Comparison of ENCODE assay signal across 11 mouse cellular contexts in the genomic region with DNA sequence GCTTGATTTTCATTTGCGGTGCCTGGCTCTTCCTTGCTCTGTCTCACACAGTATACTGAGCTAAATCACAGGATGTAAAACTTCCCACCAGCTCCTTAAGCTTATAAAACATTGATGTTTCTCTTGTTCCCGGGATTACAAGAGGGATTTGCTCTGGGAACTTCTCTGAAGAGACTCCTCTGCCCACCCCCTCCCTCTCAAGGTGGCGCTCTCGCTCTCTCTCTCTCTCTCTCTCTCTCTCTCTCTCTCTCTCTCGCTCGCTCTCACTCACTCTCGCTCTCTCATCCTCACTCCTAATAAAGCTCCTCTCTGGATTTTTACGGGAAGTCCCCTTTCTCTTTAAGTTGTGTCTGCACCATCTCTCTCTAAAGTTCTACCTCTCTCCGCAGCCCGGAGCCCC. TPM values are rescaled to one million over a fixed set of nuclear protein-coding genes. Genes with fewer than 3 reads are reported as not detected.
DNase-seq lines count a peak whose midpoint lies in the region; ATAC-seq and TF ChIP-seq lines count a peak whose summit lies in the region.
"Had no signal": no experiment of that assay in that cellular context is flagged by ENCODE, and none has a peak within 500 bp of the region (broad histone marks: within the 10 kb centered on the region; RNA-seq: fewer than 3 reads in every experiment).

No protein-coding gene starts in this region.

- 0 out of 2 replicates have a peak, but pooled peaks have one; percentile 10 for TF ChIP-seq CTCF in cortical plate, adult 2 months (IDR thresholded peaks at IDR 0.05; ENCODE audit: extremely low read depth, insufficient read depth, low read length)

- DNase-seq in hindbrain, embryonic 14.5 days (ENCODE audit: low spot score) = no peak
- peak; percentile 42 for DNase-seq in Muller cell, postnatal 12 days (ENCODE audit: inconsistent ontology term)
- no peak for DNase-seq in limb, embryonic 10.5 days (ENCODE audit: low spot score)
- no peak for DNase-seq in right cerebral cortex, postnatal 14 days
- DNase-seq in left cerebral cortex, adult 18-20 months (ENCODE audit: low spot score in 2 of 2) = no peak

- no peak for TF ChIP-seq POLR2A in cortical plate, adult 2 months (IDR thresholded peaks at IDR 0.05; ENCODE audit: extremely low read depth, insufficient read depth, low read length)

- no peak for ATAC-seq in hindbrain, embryonic 14.5 days (ENCODE audit: low FRiP score)
- no peak for ATAC-seq in hindbrain, embryonic 12.5 days (ENCODE audit: low FRiP score)
- no peak for ATAC-seq in erythroblast, adult 5-6 weeks (replicated peaks; ENCODE audit: low FRiP score, poor library complexity, severe bottlenecking)

- WGBS in hindbrain, embryonic 14.5 days = 29% methylated on average over 10 of the region's 10 CpGs
- 41% methylated on average over 10 of the region's 10 CpGs for WGBS in hindbrain, embryonic 12.5 days
- WGBS in limb, embryonic 10.5 days = 42% methylated on average over 10 of the region's 10 CpGs

- H3K9ac ChIP-seq in hindbrain, embryonic 14.5 days = no peak overlapping the region
- H3K9ac ChIP-seq in hindbrain, embryonic 12.5 days = no peak overlapping the region

- H3K4me1 ChIP-seq in hindbrain, embryonic 14.5 days (replicated peaks; ENCODE audit: control insufficient read depth, insufficient read depth, low read length) = no peaks in the 10 kb centered on the region
- peaks cover 16% of the 10 kb centered on the region; the same call in 1 of the 2 replicates for H3K4me1 ChIP-seq in hindbrain, embryonic 12.5 days
- H3K4me1 ChIP-seq in cortical plate, adult 2 months (ENCODE audit: control insufficient read depth, insufficient read depth, low read length) = no peaks in the 10 kb centered on the region
- H3K4me1 ChIP-seq in limb, embryonic 10.5 days = peaks cover 35% of the 10 kb centered on the region

- H3K4me2 ChIP-seq in hindbrain, embryonic 14.5 days (replicated peaks) = peak overlapping the region; percentile 4; the same call in 1 of the 2 replicates
- H3K4me2 ChIP-seq in hindbrain, embryonic 12.5 days (replicated peaks) = no peak overlapping the region; the same call in 1 of the 2 replicates

- 0 out of 2 replicates have a peak, but pooled peaks cover 4% of the 10 kb centered on the region for H3K27me3 ChIP-seq in hindbrain, embryonic 14.5 days (ENCODE audit: control insufficient read depth, insufficient read depth, low read length)
- H3K27me3 ChIP-seq in hindbrain, embryonic 12.5 days = no peaks in the 10 kb centered on the region
- peaks cover 10% of the 10 kb centered on the region; the same call in 1 of the 2 replicates for H3K27me3 ChIP-seq in limb, embryonic 10.5 days (ENCODE audit: low read depth, poor library complexity, severe bottlenecking)

- H3K4me3 ChIP-seq in hindbrain, embryonic 14.5 days (replicated peaks; ENCODE audit: low read length) = no peak overlapping the region
- H3K4me3 ChIP-seq in hindbrain, embryonic 12.5 days = no peak overlapping the region
- H3K4me3 ChIP-seq in cortical plate, adult 2 months (ENCODE audit: insufficient read depth, low read length) = no peak overlapping the region
- peak overlapping the region; percentile 26 for H3K4me3 ChIP-seq in limb, embryonic 10.5 days

- H3K9me3 ChIP-seq in hindbrain, embryonic 14.5 days (ENCODE audit: control insufficient read depth, low read length) = no peaks in the 10 kb centered on the region
- no peaks in the 10 kb centered on the region for H3K9me3 ChIP-seq in hindbrain, embryonic 12.5 days (replicated peaks)
- no peaks in the 10 kb centered on the region for H3K9me3 ChIP-seq in limb, embryonic 10.5 days (replicated peaks)

- H3K36me3 ChIP-seq in hindbrain, embryonic 14.5 days (replicated peaks; ENCODE audit: control insufficient read depth, insufficient read depth) = no peaks in the 10 kb centered on the region
- H3K36me3 ChIP-seq in hindbrain, embryonic 12.5 days = no peaks in the 10 kb centered on the region
- H3K36me3 ChIP-seq in limb, embryonic 10.5 days = no peaks in the 10 kb centered on the region

- H3K27ac ChIP-seq in hindbrain, embryonic 14.5 days = no peak overlapping the region
- H3K27ac ChIP-seq in hindbrain, embryonic 12.5 days = no peak overlapping the region
- no peak overlapping the region for H3K27ac ChIP-seq in cortical plate, adult 2 months (ENCODE audit: insufficient read depth, low read length)
- H3K27ac ChIP-seq in limb, embryonic 10.5 days = 0 out of 2 replicates have a peak overlapping the region, but pooled peaks have one; percentile 15

RNA-seq across cellular contexts. Expression of gene D630003M21Rik, which starts 18.1 kb away (rescaled TPM):
- 1.6 and 1.7 TPM in 2 replicates for polyA plus RNA-seq in hindbrain, embryonic 14.5 days (2014; fragmentation: Nextera tagmentation; extraction: Ambion mirVana)
- 8.2 and 8.9 TPM in 2 replicates for polyA plus RNA-seq in hindbrain, embryonic 12.5 days (2016; fragmentation: Nextera tagmentation; extraction: Ambion mirVana)
- polyA plus RNA-seq in cortical plate, adult 2 months (2012; rRNA removed) = 3.9 and 4.3 TPM in 2 replicates
- 1.2 and 3.3 TPM in 2 replicates for polyA plus RNA-seq in limb, embryonic 10.5 days (2016; fragmentation: Nextera tagmentation; extraction: Ambion mirVana)
- not detected in 2 replicates for total RNA-seq in erythroblast, adult 5-6 weeks (2015; ENCODE audit: low replicate concordance)
- total RNA-seq in erythroblast, adult 5-6 weeks (2017; ENCODE audit: low replicate concordance) = not detected in 2 replicates
- 1 to 10 TPM; 3.2 to 3.8 TPM for total RNA-seq in left cerebral cortex, adult 18-20 months (2021)
- total RNA-seq: hematopoietic stem cell, adult 5-6 weeks had no signal

RNA-seq across cellular contexts. Expression of gene Bpi, which starts 46.9 kb away (rescaled TPM):
- not detected in 2 replicates for polyA plus RNA-seq in hindbrain, embryonic 14.5 days (2014; fragmentation: Nextera tagmentation; extraction: Ambion mirVana)
- not detected in 2 replicates for polyA plus RNA-seq in hindbrain, embryonic 12.5 days (2016; fragmentation: Nextera tagmentation; extraction: Ambion mirVana)
- polyA plus RNA-seq in cortical plate, adult 2 months (2012; rRNA removed) = not detected in 2 replicates
- not detected in 2 replicates for polyA plus RNA-seq in limb, embryonic 10.5 days (2016; fragmentation: Nextera tagmentation; extraction: Ambion mirVana)
- not detected in 2 replicates for total RNA-seq in erythroblast, adult 5-6 weeks (2015; ENCODE audit: low replicate concordance)
- total RNA-seq in erythroblast, adult 5-6 weeks (2017; ENCODE audit: low replicate concordance) = not detected in 2 replicates
- total RNA-seq in left cerebral cortex, adult 18-20 months (2021) = not detected
- total RNA-seq: hematopoietic stem cell, adult 5-6 weeks; layer of hippocampus, postnatal 10 days had no signal
- polyA plus RNA-seq: stomach, embryonic 14.5 days had no signal
